In the genomic region with DNA sequence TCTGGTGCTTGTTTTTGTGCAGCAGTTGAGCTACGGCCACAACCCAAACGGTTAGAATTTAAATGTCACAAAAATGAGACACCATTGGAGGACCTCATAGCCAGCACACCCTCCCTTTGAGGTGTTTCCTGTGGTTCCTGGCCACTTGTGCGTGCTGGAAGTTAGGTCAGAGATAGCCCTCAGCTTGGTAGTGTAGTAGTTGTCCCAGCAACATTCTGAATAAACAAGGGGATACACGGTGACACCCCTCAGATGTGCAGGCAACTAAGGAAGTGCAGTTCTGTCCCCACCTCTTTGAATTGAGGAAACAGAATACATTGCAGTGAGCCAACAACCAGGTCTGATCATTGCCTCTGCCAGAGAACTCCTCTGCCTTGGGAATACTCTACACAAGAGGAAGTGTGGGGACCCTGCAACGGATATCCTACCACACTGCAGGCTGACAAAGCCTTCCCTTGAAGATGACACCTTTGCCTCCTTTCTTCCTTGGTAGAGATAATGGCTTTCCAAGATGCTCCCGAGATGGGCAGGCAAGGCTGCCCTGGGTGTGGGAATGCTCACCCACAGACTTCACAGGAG, we compare ENCODE assay signal across 14 mouse cellular contexts. TPM values are rescaled to one million over a fixed set of nuclear protein-coding genes. Genes with fewer than 3 reads are reported as not detected.
DNase-seq lines count a peak whose midpoint lies in the region; ATAC-seq and TF ChIP-seq lines count a peak whose summit lies in the region.
"Had no signal": no experiment of that assay in that cellular context is flagged by ENCODE, and none has a peak within 500 bp of the region (broad histone marks: within the 10 kb centered on the region; RNA-seq: fewer than 3 reads in every experiment).

No protein-coding gene starts in this region.

- DNase-seq in heart, adult 11 months, result peak; percentile 98
- DNase-seq in 416B (ENCODE audit: low read depth), result peak; percentile 43
- no peak for DNase-seq in layer of hippocampus, postnatal 10 days (ENCODE audit: low spot score in 2 of 2)
- DNase-seq in retina, postnatal 1 day, result no peak
- no peak for DNase-seq in cerebellum, adult 2 months
- DNase-seq: cerebellum, postnatal 10 days; lung, postnatal 4 days; thymus, postnatal 4 days had no signal

- no peaks in the 10 kb centered on the region for H3K9me3 ChIP-seq in heart, embryonic 11.5 days (replicated peaks; ENCODE audit: control insufficient read depth, low read length)
- no peaks in the 10 kb centered on the region for H3K9me3 ChIP-seq in heart, embryonic 13.5 days
- no peaks in the 10 kb centered on the region for H3K9me3 ChIP-seq in intestine, embryonic 16.5 days (ENCODE audit: control insufficient read depth, low read length)

- TF ChIP-seq POLR2A in cerebellum, adult 2 months (IDR thresholded peaks at IDR 0.05; ENCODE audit: borderline replicate concordance, insufficient read depth, low read length), result no peak

- no peak overlapping the region for H3K9ac ChIP-seq in heart, embryonic 11.5 days (ENCODE audit: low read depth, low read length)
- no peak overlapping the region for H3K9ac ChIP-seq in heart, embryonic 13.5 days
- no peak overlapping the region for H3K9ac ChIP-seq in intestine, embryonic 16.5 days (ENCODE audit: low read depth, low read length)

- H3K4me1 ChIP-seq in heart, embryonic 11.5 days (ENCODE audit: control insufficient read depth, insufficient read depth, low read length), result no peaks in the 10 kb centered on the region
- H3K4me1 ChIP-seq in heart, embryonic 13.5 days, result no peaks in the 10 kb centered on the region
- peaks cover 11% of the 10 kb centered on the region; the same call in 1 of the 2 replicates for H3K4me1 ChIP-seq in intestine, embryonic 16.5 days (ENCODE audit: control insufficient read depth, insufficient read depth, low read length)
- no peaks in the 10 kb centered on the region for H3K4me1 ChIP-seq in cerebellum, adult 2 months (ENCODE audit: control insufficient read depth, insufficient read depth, low read length)

- H3K4me2 ChIP-seq in heart, embryonic 11.5 days, result no peak overlapping the region
- no peak overlapping the region for H3K4me2 ChIP-seq in heart, embryonic 13.5 days
- no peak overlapping the region for H3K4me2 ChIP-seq in intestine, embryonic 16.5 days (ENCODE audit: low read depth, low read length)

- WGBS in heart, embryonic 11.5 days (ENCODE audit: insufficient replicate concordance), result 51% methylated on average over 6 of the region's 6 CpGs
- WGBS in heart, embryonic 13.5 days, result 56% methylated on average over 6 of the region's 6 CpGs
- WGBS in intestine, embryonic 16.5 days, result 68% methylated on average over 6 of the region's 6 CpGs
- 85% methylated on average over 6 of the region's 6 CpGs for WGBS in cerebellum, adult 2 months

- no peak overlapping the region for H3K27ac ChIP-seq in heart, embryonic 11.5 days (ENCODE audit: low read depth, low read length)
- peak overlapping the region; percentile 43 for H3K27ac ChIP-seq in heart, embryonic 13.5 days (replicated peaks)
- peak overlapping the region; percentile 87 for H3K27ac ChIP-seq in intestine, embryonic 16.5 days (ENCODE audit: low read length)
- no peak overlapping the region for H3K27ac ChIP-seq in cerebellum, adult 2 months (ENCODE audit: insufficient read depth, low read length)

- H3K36me3 ChIP-seq in heart, embryonic 11.5 days (ENCODE audit: control insufficient read depth, insufficient read depth, low read length), result no peaks in the 10 kb centered on the region
- no peaks in the 10 kb centered on the region for H3K36me3 ChIP-seq in heart, embryonic 13.5 days
- H3K36me3 ChIP-seq in intestine, embryonic 16.5 days (ENCODE audit: control insufficient read depth, insufficient read depth, low read length), result no peaks in the 10 kb centered on the region

- no peak for ATAC-seq in heart, embryonic 11.5 days (replicated peaks; ENCODE audit: insufficient number of reproducible peaks, low FRiP score, low TSS enrichment)
- ATAC-seq in heart, embryonic 13.5 days (ENCODE audit: extremely low read depth, insufficient number of reproducible peaks, low FRiP score, low TSS enrichment), result no peak
- ATAC-seq in intestine, embryonic 16.5 days, result no peak
- ATAC-seq: inflammation-experienced regulatory T-cells, adult 6 months; midbrain, embryonic 16.5 days; Patski had no signal

- no peak overlapping the region for H3K4me3 ChIP-seq in heart, embryonic 11.5 days (ENCODE audit: low read depth, low read length)
- no peak overlapping the region for H3K4me3 ChIP-seq in heart, embryonic 13.5 days
- H3K4me3 ChIP-seq in intestine, embryonic 16.5 days (ENCODE audit: low read length), result no peak overlapping the region
- H3K4me3 ChIP-seq in cerebellum, adult 2 months (replicated peaks; ENCODE audit: insufficient read depth, low read depth, low read length), result no peak overlapping the region

- H3K27me3 ChIP-seq in heart, embryonic 11.5 days (ENCODE audit: control insufficient read depth, insufficient read depth, low read length), result no peaks in the 10 kb centered on the region
- no peaks in the 10 kb centered on the region for H3K27me3 ChIP-seq in heart, embryonic 13.5 days (replicated peaks)
- no peaks in the 10 kb centered on the region; the same call in 1 of the 2 replicates for H3K27me3 ChIP-seq in intestine, embryonic 16.5 days (replicated peaks; ENCODE audit: control insufficient read depth, insufficient read depth, low read length)
- no peaks in the 10 kb centered on the region for H3K27me3 ChIP-seq in cerebellum, adult 2 months (ENCODE audit: control insufficient read depth, insufficient read depth, low read length)
- H3K27me3 ChIP-seq: Patski had no signal

- TF ChIP-seq CTCF in cerebellum, adult 2 months (IDR thresholded peaks at IDR 0.05; ENCODE audit: borderline replicate concordance, insufficient read depth, low read depth, low read length), result no peak

RNA-seq across cellular contexts. Expression of a gene that starts 7.0 kb away (rescaled TPM):
- polyA plus RNA-seq in heart, embryonic 11.5 days (2014; fragmentation: Nextera tagmentation; extraction: Ambion mirVana), result 2.5 and 3.8 TPM in 2 replicates
- 5.4 and 5.9 TPM in 2 replicates for polyA plus RNA-seq in heart, embryonic 13.5 days (2015; fragmentation: Nextera tagmentation; extraction: Ambion mirVana)
- polyA plus RNA-seq in intestine, embryonic 16.5 days (2015; fragmentation: Nextera tagmentation; extraction: Ambion mirVana), result 41.8 and 55.2 TPM in 2 replicates
- total RNA-seq in layer of hippocampus, postnatal 10 days (2021), result under 1 TPM; 0.53 to 0.54 TPM
- 0.84 and 0.98 TPM in 2 replicates for polyA plus RNA-seq in cerebellum, adult 2 months (2012; rRNA removed)
- polyA plus RNA-seq: inflammation-experienced regulatory T-cells, adult 6 months had no signal

RNA-seq across cellular contexts. Expression of a gene that starts 52.0 kb away (rescaled TPM):
- 12.1 and 15.4 TPM in 2 replicates for polyA plus RNA-seq in heart, embryonic 11.5 days (2014; fragmentation: Nextera tagmentation; extraction: Ambion mirVana)
- polyA plus RNA-seq in heart, embryonic 13.5 days (2015; fragmentation: Nextera tagmentation; extraction: Ambion mirVana), result 14.9 and 16.4 TPM in 2 replicates
- polyA plus RNA-seq in intestine, embryonic 16.5 days (2015; fragmentation: Nextera tagmentation; extraction: Ambion mirVana), result 16.3 and 17.6 TPM in 2 replicates
- total RNA-seq in layer of hippocampus, postnatal 10 days (2021), result 10 to 100 TPM; 16.6 to 19.5 TPM
- 10.6 and 11.4 TPM in 2 replicates for polyA plus RNA-seq in cerebellum, adult 2 months (2012; rRNA removed)

RNA-seq across cellular contexts. Expression of a gene that starts 55.6 kb away (rescaled TPM):
- polyA plus RNA-seq in heart, embryonic 11.5 days (2014; fragmentation: Nextera tagmentation; extraction: Ambion mirVana), result 37.9 and 40.3 TPM in 2 replicates
- 43.2 and 45.1 TPM in 2 replicates for polyA plus RNA-seq in heart, embryonic 13.5 days (2015; fragmentation: Nextera tagmentation; extraction: Ambion mirVana)
- 43.0 and 43.2 TPM in 2 replicates for polyA plus RNA-seq in intestine, embryonic 16.5 days (2015; fragmentation: Nextera tagmentation; extraction: Ambion mirVana)
- 10 to 100 TPM; 42.6 to 46.0 TPM for total RNA-seq in layer of hippocampus, postnatal 10 days (2021)
- polyA plus RNA-seq in cerebellum, adult 2 months (2012; rRNA removed), result 104 and 106 TPM in 2 replicates

Comparison
In these comparisons a context has a peak if more than half of its experiments do, and no peak if none do; other contexts are left out.
1. H3K27ac ChIP-seq: peak in heart, embryonic 13.5 days (single experiment) and intestine, embryonic 16.5 days (single experiment); none in heart, embryonic 11.5 days (single experiment) and cerebellum, adult 2 months (single experiment).
2. DNase-seq: peak in heart, adult 11 months (single experiment) and 416B (single experiment); none in layer of hippocampus, postnatal 10 days (0 of 2), retina, postnatal 1 day (single experiment) and cerebellum, adult 2 months (0 of 2).